In genomic region chr3:75164838-75165496, GRCm38 (mm10) we compare ENCODE assay signal across 8 mouse cellular contexts. TPM values are rescaled to one million over a fixed set of nuclear protein-coding genes. Genes with fewer than 3 reads are reported as not detected.
A peak's percentile ranks its signal among the peaks of the same experiment; 100 is the strongest.
DNase-seq lines count a peak whose midpoint lies in the region; ATAC-seq and TF ChIP-seq lines count a peak whose summit lies in the region.

Gene Zbbx, minus strand, starts transcription at chr3:75165034.

- H3K4me1 ChIP-seq in cortical plate, adult 2 months (ENCODE audit: control insufficient read depth, insufficient read depth, low read length) = no peaks in the 10 kb centered on the region
- no peaks in the 10 kb centered on the region for H3K4me1 ChIP-seq in lung, embryonic 14.5 days (ENCODE audit: insufficient read depth)
- peaks cover 5% of the 10 kb centered on the region; the same call in 1 of the 2 replicates for H3K4me1 ChIP-seq in olfactory bulb, adult 2 months (ENCODE audit: control insufficient read depth, insufficient read depth, low read length)

- no peak within 1 kb of the TSS for H3K27ac ChIP-seq in cortical plate, adult 2 months (ENCODE audit: insufficient read depth, low read length)
- H3K27ac ChIP-seq in lung, embryonic 14.5 days (ENCODE audit: low read depth) = no peak within 1 kb of the TSS
- H3K27ac ChIP-seq in olfactory bulb, adult 2 months (ENCODE audit: insufficient read depth, low read depth, low read length) = no peak within 1 kb of the TSS

- peak within 1 kb of the TSS; percentile 62 for H3K4me3 ChIP-seq in cortical plate, adult 2 months (ENCODE audit: insufficient read depth, low read length)
- 0 out of 2 replicates have a peak within 1 kb of the TSS, but pooled peaks have one; percentile 9 for H3K4me3 ChIP-seq in lung, embryonic 14.5 days (ENCODE audit: low read depth, low read length)
- H3K4me3 ChIP-seq in olfactory bulb, adult 2 months (ENCODE audit: insufficient read depth, low read depth, low read length) = peak within 1 kb of the TSS; percentile 48

- ATAC-seq in lung, embryonic 14.5 days (ENCODE audit: insufficient read depth) = peak; percentile 93

- WGBS in lung, embryonic 14.5 days = 16% methylated on average over 20 of the region's 20 CpGs
- WGBS in olfactory bulb, adult 2 months = 6% methylated on average over 20 of the region's 20 CpGs

- peak within 1 kb of the TSS; percentile 49 for H3K4me2 ChIP-seq in lung, embryonic 14.5 days

- no peaks in the 10 kb centered on the region for H3K9me3 ChIP-seq in lung, embryonic 14.5 days (ENCODE audit: low read depth, low read length)

- H3K27me3 ChIP-seq in lung, embryonic 14.5 days (ENCODE audit: insufficient read depth, low read length) = no peaks in the 10 kb centered on the region

- no peaks in the 10 kb centered on the region for H3K36me3 ChIP-seq in lung, embryonic 14.5 days (ENCODE audit: insufficient read depth)

- intact Hi-C loops in heart, postnatal 10 days (cut with DNase I) = no loop called here

- peak; percentile 47 for TF ChIP-seq CTCF in cortical plate, adult 2 months (IDR thresholded peaks at IDR 0.05; ENCODE audit: extremely low read depth, insufficient read depth, low read length)
- peak; percentile 56 for TF ChIP-seq CTCF in lung, embryonic 14.5 days (IDR thresholded peaks at IDR 0.05; ENCODE audit: low read depth)
- TF ChIP-seq CTCF in olfactory bulb, adult 2 months (IDR thresholded peaks at IDR 0.05; ENCODE audit: insufficient read depth, low read depth, low read length) = peak; percentile 39; the same call in 1 of the 2 replicates

- no peak within 1 kb of the TSS for H3K9ac ChIP-seq in lung, embryonic 14.5 days

- DNase-seq in adrenal gland, postnatal 36 days = peak; percentile 2 to 17
- DNase-seq in adrenal gland, adult 18-20 months (ENCODE audit: low spot score in 2 of 2) = no peak
- peak; percentile 14 to 26 for DNase-seq in heart, postnatal 10 days
- DNase-seq in layer of hippocampus, adult 9-10 months (ENCODE audit: low spot score) = peak; percentile 26
- peak; percentile 74 for DNase-seq in lung, embryonic 14.5 days
- DNase-seq in thymus, postnatal 0 days (ENCODE audit: low spot score) = peak; percentile 84

- no peak for TF ChIP-seq POLR2A in cortical plate, adult 2 months (IDR thresholded peaks at IDR 0.05; ENCODE audit: extremely low read depth, insufficient read depth, low read length)
- TF ChIP-seq POLR2A in olfactory bulb, adult 2 months (IDR thresholded peaks at IDR 0.05; ENCODE audit: insufficient read depth, low read depth, low read length) = no peak

RNA-seq across cellular contexts. Expression of gene Zbbx, which starts in this region (rescaled TPM):
- total RNA-seq in adrenal gland, postnatal 36 days (2021) = not detected
- not detected for total RNA-seq in adrenal gland, adult 18-20 months (2021)
- polyA plus RNA-seq in cortical plate, adult 2 months (2012; rRNA removed) = 0.40 and 0.46 TPM in 2 replicates
- not detected for total RNA-seq in heart, postnatal 10 days (2021)
- polyA plus RNA-seq in lung, embryonic 14.5 days (2014; fragmentation: Nextera tagmentation; extraction: Ambion mirVana) = not detected in 2 replicates
- not detected in 2 replicates for polyA plus RNA-seq in olfactory bulb, adult 2 months (2012; ENCODE audit: insufficient read depth, insufficient read length, low replicate concordance, missing spikeins)
- 0.05 TPM in 1 of 2 replicates, not detected in the other for polyA plus RNA-seq in thymus, postnatal 0 days (2015; fragmentation: Nextera tagmentation; extraction: Ambion mirVana)

Comparison
In these comparisons a context has a peak if more than half of its experiments do, and no peak if none do; other contexts are left out.
1. Peak in DNase-seq in adrenal gland, postnatal 36 days; RNA of the gene not detected or under 1 TPM.
2. Peak in DNase-seq in heart, postnatal 10 days; RNA of the gene not detected or under 1 TPM.
3. Peak in DNase-seq, ATAC-seq, H3K4me3 ChIP-seq and H3K4me2 ChIP-seq in lung, embryonic 14.5 days; RNA of the gene not detected or under 1 TPM.
4. Peak in DNase-seq in thymus, postnatal 0 days; RNA of the gene not detected or under 1 TPM.
5. H3K4me3 ChIP-seq: peak in every context shown above with its lines; median percentile 62 in cortical plate, adult 2 months; 48 in olfactory bulb, adult 2 months; 9 in lung, embryonic 14.5 days.